Mouse (Mus musculus): Measurements from ENCODE around the gene Rnf167. TPM values are rescaled to one million over a fixed set of nuclear protein-coding genes. Genes with fewer than 3 reads are reported as not detected.

The Rnf167 gene
- 143 and 152 TPM in 2 replicates for polyA plus RNA-seq (2012; rRNA removed)

GRCm38 (mm10) chr11:70646691-70647650, at the start of gene Rnf167, which contains the start of gene Slc25a11:
Rnf167 (plus strand) TSS chr11:70647235.
Slc25a11 (minus strand) TSS chr11:70647479.
- Histone ChIP-seq H3K4me3 (replicated peaks; ENCODE audit: insufficient read depth, low read depth, low read length) (peak within 1 kb of the TSS; percentile 97), H3K4me1 (ENCODE audit: control insufficient read depth, insufficient read depth, low read length) (peaks cover 15% of the 10 kb centered on the region), H3K27me3 (ENCODE audit: control insufficient read depth, insufficient read depth, low read length) (no peaks in the 10 kb centered on the region), H3K27ac (ENCODE audit: insufficient read depth, low read length) (peak within 1 kb of the TSS; percentile 96)
- peak; percentile 96 to 98 for DNase-seq
- WGBS, result 1% methylated on average over 63 of the region's 63 CpGs
- no peak for TF ChIP-seq CTCF (IDR thresholded peaks at IDR 0.05; ENCODE audit: borderline replicate concordance, insufficient read depth, low read depth, low read length)
- peak; percentile 78 for TF ChIP-seq POLR2A (IDR thresholded peaks at IDR 0.05; ENCODE audit: borderline replicate concordance, insufficient read depth, low read length)

DNA sequence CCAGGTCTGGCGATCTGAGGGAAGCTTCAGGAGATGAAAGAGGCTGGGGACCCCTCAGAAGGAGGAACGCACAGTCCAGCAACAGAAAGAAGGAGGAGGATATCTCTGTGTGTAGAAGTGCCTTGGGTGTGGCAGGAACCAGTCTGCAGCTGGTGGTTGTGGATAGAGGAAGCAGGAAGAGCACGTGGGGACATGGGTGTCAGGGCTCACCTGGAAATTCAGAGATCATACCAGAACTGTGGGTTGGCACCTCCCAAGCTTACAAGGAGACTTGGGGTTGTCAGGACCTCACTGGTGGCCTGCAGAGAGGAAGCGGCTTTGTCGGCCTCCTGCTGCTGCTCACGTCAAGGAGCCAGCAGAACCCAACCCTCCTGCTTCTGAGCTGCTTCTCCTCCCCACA, 49.7 kb upstream of the Rnf167 start:
- no peak for DNase-seq
- TF ChIP-seq CTCF (IDR thresholded peaks at IDR 0.05; ENCODE audit: borderline replicate concordance, insufficient read depth, low read depth, low read length) (no peak), POLR2A (IDR thresholded peaks at IDR 0.05; ENCODE audit: borderline replicate concordance, insufficient read depth, low read length) (no peak)
- Histone ChIP-seq H3K27ac (ENCODE audit: insufficient read depth, low read length) (peak overlapping the region; percentile 34; the same call in 1 of the 2 replicates), H3K4me3 (replicated peaks; ENCODE audit: insufficient read depth, low read depth, low read length) (no peak overlapping the region), H3K4me1 (ENCODE audit: control insufficient read depth, insufficient read depth, low read length) (peaks cover 6% of the 10 kb centered on the region), H3K27me3 (ENCODE audit: control insufficient read depth, insufficient read depth, low read length) (no peaks in the 10 kb centered on the region)
- WGBS, result 78% methylated on average over 6 of the region's 6 CpGs

DNA sequence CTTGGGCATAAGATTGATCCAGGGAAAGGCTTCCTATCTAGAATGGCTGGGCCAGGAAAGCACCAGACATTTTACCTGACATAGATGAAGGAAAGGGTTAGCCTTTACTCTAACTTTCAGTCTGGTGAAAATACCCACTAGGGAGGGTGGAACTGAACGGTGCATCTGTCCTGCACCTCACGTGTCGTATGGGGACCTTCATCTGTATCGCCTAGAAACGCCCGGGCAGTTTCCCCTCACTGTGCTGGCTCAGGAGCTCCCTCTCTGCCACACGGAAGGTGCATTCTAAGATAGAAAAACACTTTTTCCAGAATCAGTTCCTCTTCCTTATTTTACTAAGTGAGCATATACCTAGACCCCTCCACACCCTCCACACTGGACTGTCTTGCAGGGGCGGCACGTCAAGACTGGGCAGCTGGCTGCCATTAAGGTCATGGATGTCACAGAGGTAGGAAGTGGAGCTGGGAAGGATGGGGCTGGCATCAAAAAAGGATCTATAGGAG, 48.5 kb upstream of the Rnf167 start:
- no peak for DNase-seq
- TF ChIP-seq POLR2A (IDR thresholded peaks at IDR 0.05; ENCODE audit: borderline replicate concordance, insufficient read depth, low read length), result no peak
- TF ChIP-seq CTCF (IDR thresholded peaks at IDR 0.05; ENCODE audit: borderline replicate concordance, insufficient read depth, low read depth, low read length), result no peak
- H3K4me1 ChIP-seq (ENCODE audit: control insufficient read depth, insufficient read depth, low read length), result peaks cover 6% of the 10 kb centered on the region
- no peaks in the 10 kb centered on the region for H3K27me3 ChIP-seq (ENCODE audit: control insufficient read depth, insufficient read depth, low read length)
- no peak overlapping the region for H3K27ac ChIP-seq (ENCODE audit: insufficient read depth, low read length)
- H3K4me3 ChIP-seq (replicated peaks; ENCODE audit: insufficient read depth, low read depth, low read length), result no peak overlapping the region
- 86% methylated on average over 9 of the region's 9 CpGs for WGBS

DNA sequence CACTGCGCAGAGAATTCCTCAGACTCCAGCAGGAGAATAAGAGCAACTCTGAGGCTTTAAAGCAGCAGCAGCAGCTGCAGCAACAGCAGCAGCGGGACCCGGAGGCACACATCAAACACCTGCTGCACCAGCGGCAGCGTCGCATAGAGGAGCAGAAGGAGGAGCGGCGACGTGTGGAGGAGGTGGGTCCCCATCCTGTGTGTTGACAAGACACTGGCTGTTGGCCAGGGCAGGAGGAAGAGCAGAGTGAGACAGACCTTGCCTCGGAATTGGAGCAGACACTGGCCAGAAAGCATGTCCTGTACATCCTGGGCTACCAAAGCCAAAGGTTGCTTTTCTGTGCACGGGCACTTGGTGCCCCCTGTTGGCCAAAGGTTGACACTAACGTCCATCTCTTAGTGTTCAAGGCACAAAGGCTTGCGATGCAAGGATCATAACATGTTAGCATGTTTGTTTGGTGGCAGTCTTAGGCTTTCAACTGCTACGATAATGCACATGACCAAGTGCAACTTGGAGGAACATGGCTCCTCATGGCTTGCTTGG, 41.9 kb upstream of the Rnf167 start:
- Histone ChIP-seq H3K27ac (ENCODE audit: insufficient read depth, low read length) (no peak overlapping the region), H3K4me3 (replicated peaks; ENCODE audit: insufficient read depth, low read depth, low read length) (no peak overlapping the region), H3K4me1 (ENCODE audit: control insufficient read depth, insufficient read depth, low read length) (no peaks in the 10 kb centered on the region), H3K27me3 (ENCODE audit: control insufficient read depth, insufficient read depth, low read length) (no peaks in the 10 kb centered on the region)
- peak; percentile 74 to 82 for DNase-seq
- WGBS, result 29% methylated on average over 14 of the region's 14 CpGs
- TF ChIP-seq CTCF (IDR thresholded peaks at IDR 0.05; ENCODE audit: borderline replicate concordance, insufficient read depth, low read depth, low read length) (peak; percentile 99), POLR2A (IDR thresholded peaks at IDR 0.05; ENCODE audit: borderline replicate concordance, insufficient read depth, low read length) (no peak)

- 77% methylated on average over 12 of the region's 12 CpGs for WGBS
- H3K27ac ChIP-seq (ENCODE audit: insufficient read depth, low read length), result no peak overlapping the region
- DNase-seq, result no peak
- H3K4me3 ChIP-seq (replicated peaks; ENCODE audit: insufficient read depth, low read depth, low read length), result no peak overlapping the region
- no peaks in the 10 kb centered on the region for H3K27me3 ChIP-seq (ENCODE audit: control insufficient read depth, insufficient read depth, low read length)
- no peaks in the 10 kb centered on the region for H3K4me1 ChIP-seq (ENCODE audit: control insufficient read depth, insufficient read depth, low read length)
- no peak for TF ChIP-seq POLR2A (IDR thresholded peaks at IDR 0.05; ENCODE audit: borderline replicate concordance, insufficient read depth, low read length)
- TF ChIP-seq CTCF (IDR thresholded peaks at IDR 0.05; ENCODE audit: borderline replicate concordance, insufficient read depth, low read depth, low read length), result no peak
Measured at GRCm38 (mm10) chr11:70606717-70607116, 40.3 kb upstream of the Rnf167 start.

- TF ChIP-seq CTCF (IDR thresholded peaks at IDR 0.05; ENCODE audit: borderline replicate concordance, insufficient read depth, low read depth, low read length) (no peak), POLR2A (IDR thresholded peaks at IDR 0.05; ENCODE audit: borderline replicate concordance, insufficient read depth, low read length) (no peak)
- Histone ChIP-seq H3K27ac (ENCODE audit: insufficient read depth, low read length) (no peak overlapping the region), H3K27me3 (ENCODE audit: control insufficient read depth, insufficient read depth, low read length) (no peaks in the 10 kb centered on the region), H3K4me1 (ENCODE audit: control insufficient read depth, insufficient read depth, low read length) (no peaks in the 10 kb centered on the region), H3K4me3 (replicated peaks; ENCODE audit: insufficient read depth, low read depth, low read length) (no peak overlapping the region)
- no peak for DNase-seq
- 78% methylated on average over 9 of the region's 9 CpGs for WGBS
Measured at GRCm38 (mm10) chr11:70607611-70608010, 39.4 kb upstream of the Rnf167 start.

DNA sequence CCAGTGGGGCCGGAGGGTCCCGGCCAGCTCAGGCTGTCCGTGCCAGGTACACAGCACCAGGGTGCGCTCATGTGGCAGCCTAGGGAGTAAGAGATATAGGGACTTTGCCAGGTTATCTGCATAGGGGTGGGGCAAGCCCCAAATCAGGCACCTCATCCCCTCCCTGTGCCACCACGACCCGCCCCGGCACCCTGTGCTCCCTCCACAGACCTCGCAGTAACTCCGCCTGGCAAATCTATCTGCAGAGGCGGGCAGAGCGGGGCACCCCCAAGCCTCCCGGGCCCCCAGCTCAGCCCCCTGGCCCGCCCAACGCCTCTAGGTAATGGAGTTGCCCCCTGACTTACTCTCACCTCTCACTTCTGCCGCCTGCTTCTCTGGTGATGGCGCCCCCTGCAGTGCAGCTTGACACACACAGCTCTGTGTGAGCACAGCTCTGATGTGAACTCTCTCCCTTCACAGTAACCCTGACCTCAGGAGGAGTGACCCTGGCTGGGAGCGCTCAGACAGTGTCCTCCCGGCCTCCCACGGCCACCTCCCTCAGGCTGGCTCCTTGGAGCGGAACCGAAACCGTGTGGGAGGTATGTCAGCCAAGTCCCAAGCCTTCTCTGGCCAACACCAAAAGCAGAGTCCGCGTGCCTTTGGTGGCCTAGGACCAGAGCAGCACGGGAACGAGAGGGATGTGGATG, 38.5 kb upstream of the Rnf167 start:
- 81% methylated on average over 26 of the region's 26 CpGs for WGBS
- TF ChIP-seq POLR2A (IDR thresholded peaks at IDR 0.05; ENCODE audit: borderline replicate concordance, insufficient read depth, low read length) (no peak), CTCF (IDR thresholded peaks at IDR 0.05; ENCODE audit: borderline replicate concordance, insufficient read depth, low read depth, low read length) (peak; percentile 25; the same call in 1 of the 2 replicates)
- H3K27me3 ChIP-seq (ENCODE audit: control insufficient read depth, insufficient read depth, low read length), result no peaks in the 10 kb centered on the region
- no peak for DNase-seq
- no peak overlapping the region for H3K4me3 ChIP-seq (replicated peaks; ENCODE audit: insufficient read depth, low read depth, low read length)
- H3K4me1 ChIP-seq (ENCODE audit: control insufficient read depth, insufficient read depth, low read length), result no peaks in the 10 kb centered on the region
- no peak overlapping the region for H3K27ac ChIP-seq (ENCODE audit: insufficient read depth, low read length)

All from cerebellum, adult 2 months (tissue).